Mouse (Mus musculus) embryonic fibroblast, embryonic 13.5 days (primary cell): ENCODE data around the gene Tmem108. TPM values are rescaled to one million over a fixed set of nuclear protein-coding genes. Genes with fewer than 3 reads are reported as not detected.

ENCODE experiments used
- H3K27ac ChIP-seq: 2 replicates; pipeline ENCODE4 v1.5.1; 2012; ENCODE audit warnings: low read length, control low read depth, inconsistent platforms; ENCODE audit not compliant: insufficient read depth
- H3K4me1 ChIP-seq: 2 replicates; pipeline ENCODE4 v1.6.1; 2011; ENCODE audit warnings: low read length; ENCODE audit not compliant: control insufficient read depth, insufficient read depth
- H3K4me3 ChIP-seq: 2 replicates; pipeline ENCODE4 v1.5.1; 2011; ENCODE audit warnings: mild to moderate bottlenecking, control low read depth, low read length; ENCODE audit not compliant: insufficient read depth
- CTCF ChIP-seq: IDR thresholded peaks from 2 replicates; pipeline ENCODE4 v1.5.1; 2011; ENCODE audit warnings: mild to moderate bottlenecking, control low read depth, low read length, moderate library complexity, borderline replicate concordance; ENCODE audit not compliant: insufficient read depth
- POLR2A ChIP-seq: IDR thresholded peaks from 2 replicates; pipeline ENCODE4 v1.6.1; 2011; ENCODE audit warnings: low read depth, mild to moderate bottlenecking, control low read depth, low read length, moderate library complexity
- polyA plus RNA-seq: library from polyadenylated mRNA; stranded (reverse); fragments of >200 nt; gene quantifications from 2 replicates; pipeline ENCODE4 v1.2.4, GENCODE M21; 2011; ENCODE audit warnings: low read depth; ENCODE audit not compliant: missing spikeins, insufficient read length

Tmem108 gene
- polyA plus RNA-seq, 1 experiment: 2.6 TPM

DNA sequence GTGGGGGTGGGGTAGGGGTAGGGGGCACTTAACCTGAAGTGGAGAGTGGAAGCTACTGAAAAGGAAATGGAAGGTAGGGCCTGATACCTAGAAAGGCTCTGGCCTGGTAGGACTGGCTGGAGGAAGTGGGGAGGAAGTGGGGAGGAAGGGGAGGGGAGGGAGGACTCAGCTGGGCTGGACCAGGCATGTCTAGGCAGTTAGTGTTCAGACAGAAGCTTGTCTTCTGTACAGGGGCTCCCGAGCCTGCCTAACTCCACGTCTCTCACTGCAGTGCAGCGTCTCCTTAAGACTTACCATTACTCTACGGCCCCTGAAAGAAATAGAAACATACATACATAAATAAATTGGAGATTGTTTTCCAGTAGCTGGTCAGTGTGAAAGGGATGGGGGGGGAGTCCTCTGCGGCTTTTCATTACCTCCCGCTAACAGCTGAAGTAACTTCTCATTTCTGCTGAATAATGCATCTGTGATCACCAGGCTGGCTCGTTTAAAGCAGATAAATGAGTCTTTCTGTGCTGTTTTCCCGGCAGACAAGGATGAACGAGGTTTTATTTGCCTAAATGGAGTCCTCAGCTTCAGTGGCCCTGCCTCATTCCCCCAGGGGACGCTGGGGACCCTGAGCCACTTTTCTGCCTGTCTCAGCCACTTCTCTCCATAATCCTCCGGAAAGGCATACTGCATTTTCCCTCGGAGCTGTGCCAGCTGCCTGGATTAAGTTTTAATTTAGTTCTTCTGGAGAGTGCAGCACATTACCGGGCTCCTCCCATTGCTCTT, 287.5 kb downstream of the Tmem108 start:
- Histone ChIP-seq H3K4me3 (no peak overlapping the region), H3K4me1 (peaks cover 2% of the 10 kb centered on the region; the same call in 1 of the 2 replicates), H3K27ac (peak overlapping the region; percentile 1; the same call in 1 of the 2 replicates)
- TF ChIP-seq CTCF: no peak
- no peak for TF ChIP-seq POLR2A

DNA sequence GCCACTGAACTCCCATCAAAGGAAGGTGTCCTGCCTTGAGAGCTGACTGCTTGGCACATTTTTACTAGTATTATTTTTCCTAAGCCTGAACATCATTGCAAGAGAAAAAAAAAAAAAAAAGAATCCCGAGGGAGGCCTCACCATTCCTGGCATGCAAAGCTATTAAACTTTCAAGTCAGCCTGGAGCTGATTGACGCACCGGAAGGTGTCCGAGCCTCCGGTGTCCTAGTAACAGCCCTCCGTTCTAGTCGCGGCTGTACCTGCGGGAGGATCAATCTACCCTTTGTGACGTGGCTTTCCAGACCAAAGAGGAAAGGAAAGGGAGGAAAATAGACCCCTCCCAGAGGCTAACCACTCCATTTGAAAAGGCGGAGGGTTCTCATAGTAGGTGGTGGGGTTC, 289.9 kb downstream of the Tmem108 start:
- Histone ChIP-seq H3K27ac (no peak overlapping the region), H3K4me1 (peaks cover 2% of the 10 kb centered on the region; the same call in 1 of the 2 replicates), H3K4me3 (no peak overlapping the region)
- TF ChIP-seq POLR2A (no peak), CTCF (no peak)

GRCm38 (mm10) chr9:103469516-103469915, 292.1 kb downstream of the Tmem108 start:
- no peak for TF ChIP-seq POLR2A
- no peak for TF ChIP-seq CTCF
- Histone ChIP-seq H3K4me3 (no peak overlapping the region), H3K4me1 (peaks cover 2% of the 10 kb centered on the region; the same call in 1 of the 2 replicates), H3K27ac (no peak overlapping the region)

DNA sequence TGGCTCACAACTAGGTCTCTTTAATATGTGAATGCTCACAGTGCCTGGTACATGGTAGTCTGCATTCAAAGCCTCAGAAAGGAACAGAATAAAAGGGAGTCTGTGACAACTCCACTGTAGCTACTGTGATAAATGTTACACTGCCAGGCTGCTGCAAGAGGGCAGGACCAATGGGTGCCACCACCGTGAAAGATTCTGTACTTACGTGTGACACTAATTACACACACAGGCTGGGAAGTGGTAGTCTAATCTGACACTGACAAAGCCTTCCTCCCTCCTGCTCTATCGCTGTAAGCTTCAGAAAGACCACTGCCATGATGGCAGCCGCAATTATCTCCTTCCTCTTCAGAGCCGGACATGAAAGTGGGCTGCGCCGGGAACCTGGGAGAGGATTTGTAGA, 292.7 kb downstream of the Tmem108 start:
- no peak overlapping the region for H3K4me3 ChIP-seq
- H3K4me1 ChIP-seq: peaks cover 2% of the 10 kb centered on the region; the same call in 1 of the 2 replicates
- TF ChIP-seq CTCF: no peak
- no peak overlapping the region for H3K27ac ChIP-seq

DNA sequence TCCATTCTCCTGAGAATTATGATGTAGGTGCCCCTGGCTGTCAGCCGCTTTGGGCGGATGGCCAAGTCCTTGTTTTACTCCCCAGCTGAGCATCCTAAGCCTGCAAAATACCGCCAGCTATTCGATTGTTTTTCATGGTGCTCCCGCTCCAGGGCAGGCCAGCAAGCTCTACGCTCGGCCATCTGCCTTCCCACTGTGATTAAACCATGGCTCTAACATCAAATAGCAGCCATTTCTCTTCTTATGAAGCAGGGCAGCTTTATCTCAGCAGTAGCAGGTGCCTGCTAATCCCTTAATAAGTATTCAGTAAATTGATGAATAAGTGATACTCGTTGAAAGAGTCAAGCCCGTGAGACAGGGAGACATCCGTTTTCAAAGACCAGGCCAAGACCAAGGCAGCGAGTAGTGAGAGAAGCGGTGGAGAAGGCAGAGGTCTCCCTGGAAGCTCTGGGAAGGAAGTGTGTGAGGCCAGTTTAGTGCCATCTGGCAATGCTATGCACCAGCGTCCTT, 295.9 kb downstream of the Tmem108 start:
- no peaks in the 10 kb centered on the region for H3K4me1 ChIP-seq
- TF ChIP-seq POLR2A (no peak), CTCF (no peak)

DNA sequence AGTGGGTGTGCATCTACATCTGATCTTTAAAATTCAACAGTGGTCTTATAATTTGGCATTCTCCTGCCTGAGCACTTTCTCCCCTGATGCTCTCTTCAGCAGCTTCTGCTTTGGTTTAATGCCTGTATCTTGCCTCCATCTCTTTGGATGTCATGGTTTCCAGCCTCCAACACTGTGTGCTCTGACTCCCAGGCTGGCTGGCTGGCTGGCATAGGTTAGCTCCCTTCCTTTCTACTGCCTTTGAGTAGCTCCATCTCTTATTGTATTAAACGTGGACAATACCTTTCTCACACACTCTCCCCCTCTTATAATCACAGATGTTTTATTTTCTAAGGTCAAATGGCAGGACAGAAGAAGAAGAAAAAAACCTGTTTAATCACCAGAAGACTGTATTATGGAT, 296.3 kb downstream of the Tmem108 start:
- Histone ChIP-seq H3K4me3 (no peak overlapping the region), H3K4me1 (no peaks in the 10 kb centered on the region), H3K27ac (no peak overlapping the region)
- TF ChIP-seq CTCF: no peak
- TF ChIP-seq POLR2A: no peak

More for the DNA sequence above, 295.9 kb downstream of the Tmem108 start:
- Histone ChIP-seq H3K27ac (no peak overlapping the region), H3K4me3 (no peak overlapping the region)

DNA sequence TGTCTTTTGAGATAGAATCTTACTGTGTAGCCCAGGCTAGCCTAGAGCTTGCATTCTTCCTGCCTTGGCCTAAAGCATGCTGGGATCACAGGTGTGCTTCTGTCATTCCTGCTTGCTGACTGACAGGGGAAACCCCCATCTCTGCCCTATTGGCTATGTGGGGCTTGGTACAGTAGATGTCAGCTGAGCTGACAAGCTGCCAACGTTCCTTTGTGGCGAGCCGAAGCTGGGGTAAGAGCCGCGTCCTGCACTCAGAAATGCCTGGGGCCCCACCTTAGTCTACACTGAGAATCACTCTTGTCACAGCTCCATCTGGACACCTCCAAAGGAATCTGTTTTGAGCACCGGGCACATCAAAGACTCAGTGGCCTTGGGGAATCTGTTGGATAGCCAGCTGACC, 297.8 kb downstream of the Tmem108 start:
- Histone ChIP-seq H3K4me1 (no peaks in the 10 kb centered on the region), H3K4me3 (no peak overlapping the region), H3K27ac (no peak overlapping the region)
- TF ChIP-seq POLR2A: no peak
- no peak for TF ChIP-seq CTCF

DNA sequence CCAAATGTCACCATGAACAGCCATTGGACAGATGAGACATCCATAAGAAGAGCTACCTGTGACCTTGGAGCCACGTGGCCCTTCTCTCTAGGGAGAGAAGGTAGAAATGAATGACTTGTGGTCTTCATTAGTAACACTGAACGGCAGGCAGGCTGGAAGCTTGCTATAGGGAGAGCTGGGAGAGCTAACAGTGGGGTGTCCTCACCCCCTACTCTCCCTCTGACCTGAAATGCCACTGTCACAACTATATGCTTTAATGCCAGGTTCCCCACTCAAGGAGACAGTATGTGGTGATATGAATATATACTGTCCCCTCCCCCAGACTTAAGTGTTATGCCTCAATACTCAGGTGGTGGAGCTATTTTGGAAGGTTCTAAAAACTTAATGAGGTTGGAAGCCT, 301.8 kb downstream of the Tmem108 start:
- no peaks in the 10 kb centered on the region for H3K4me1 ChIP-seq
- no peak overlapping the region for H3K4me3 ChIP-seq
- no peak overlapping the region for H3K27ac ChIP-seq
- TF ChIP-seq POLR2A (no peak), CTCF (no peak)

- H3K4me1 ChIP-seq: no peaks in the 10 kb centered on the region
- H3K4me3 ChIP-seq: no peak overlapping the region
- no peak for TF ChIP-seq POLR2A
- no peak for TF ChIP-seq CTCF
- H3K27ac ChIP-seq: no peak overlapping the region
Observed at GRCm38 (mm10) chr9:103459307-103459706, 302.3 kb downstream of the Tmem108 start.

GRCm38 (mm10) chr9:103449651-103450050, 312.0 kb downstream of the Tmem108 start:
- no peak for TF ChIP-seq CTCF
- no peak for TF ChIP-seq POLR2A
- no peak overlapping the region for H3K4me3 ChIP-seq
- no peaks in the 10 kb centered on the region for H3K4me1 ChIP-seq
- H3K27ac ChIP-seq: no peak overlapping the region

GRCm38 (mm10) chr9:103449092-103449491, 312.5 kb downstream of the Tmem108 start:
- TF ChIP-seq CTCF (no peak), POLR2A (no peak)
- Histone ChIP-seq H3K4me1 (no peaks in the 10 kb centered on the region), H3K4me3 (no peak overlapping the region), H3K27ac (no peak overlapping the region)
